Mouse (Mus musculus): ENCODE data around the gene Alpk1. TPM values are rescaled to one million over a fixed set of nuclear protein-coding genes. Genes with fewer than 3 reads are reported as not detected.

The Alpk1 gene
- polyA plus RNA-seq, 1 experiment from 2014 or later: 1.7 TPM

DNA sequence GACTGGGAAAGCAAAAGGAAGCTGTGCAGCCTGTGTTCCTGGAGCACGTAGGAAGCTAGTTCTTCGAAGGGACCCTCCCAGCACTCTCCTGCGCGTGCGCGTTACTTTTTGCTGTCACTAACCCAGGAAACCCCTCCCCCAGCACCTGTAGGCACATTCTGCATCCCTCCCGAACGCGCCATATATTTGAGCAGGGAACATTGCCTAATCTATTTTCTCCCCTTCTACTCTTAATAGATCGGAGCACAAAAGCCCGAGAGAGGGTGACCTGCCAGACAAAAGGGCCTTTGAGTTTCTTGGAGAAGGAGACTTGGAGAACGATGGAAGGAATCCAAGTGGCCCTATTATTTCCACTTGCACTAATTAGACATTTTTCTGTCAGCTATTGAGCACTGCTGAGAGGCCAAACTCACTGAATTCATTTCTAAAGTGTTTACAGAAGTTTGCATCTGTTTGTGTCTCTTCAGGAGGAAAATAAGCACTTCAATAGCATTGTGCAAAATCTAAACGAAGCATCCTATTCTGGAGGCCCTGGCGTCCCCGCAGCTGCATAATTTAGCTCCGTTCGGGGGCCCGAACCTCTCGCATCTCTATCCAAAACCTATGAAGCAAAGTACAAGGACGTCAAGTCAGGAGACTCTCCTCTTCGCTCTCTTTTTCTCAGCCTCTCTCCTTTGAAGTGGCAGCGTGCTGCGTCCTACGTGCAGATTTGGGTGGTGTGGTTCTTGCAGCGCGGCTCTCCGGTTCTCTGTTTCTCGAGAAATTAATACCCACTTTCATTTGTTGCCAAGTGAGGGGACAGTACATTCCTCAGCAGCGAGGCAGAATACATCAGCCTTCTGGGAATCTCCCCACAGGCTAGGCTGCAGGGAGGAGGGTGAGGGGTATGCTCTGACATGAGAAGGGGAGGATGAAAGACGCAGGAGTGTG is 74.5 kb downstream of the Alpk1 start:
- ATAC-seq (replicated peaks; ENCODE audit: low FRiP score, low TSS enrichment, low read depth) (no peak), DNase-seq (ENCODE audit: low spot score) (peak; percentile 59)
- 21% methylated on average over 30 of the region's 30 CpGs for WGBS
- H3K9me3 ChIP-seq (ENCODE audit: control insufficient read depth, low read length): no peaks in the 10 kb centered on the region
- no peak overlapping the region for H3K27ac ChIP-seq (ENCODE audit: low read depth)
- H3K4me3 ChIP-seq (ENCODE audit: low read depth, low read length): 0 out of 2 replicates have a peak overlapping the region, but pooled peaks have one; percentile 0
- H3K36me3 ChIP-seq (ENCODE audit: control insufficient read depth, insufficient read depth, low read length): no peaks in the 10 kb centered on the region
- peak overlapping the region; percentile 40 for H3K4me2 ChIP-seq (ENCODE audit: low read length)
- H3K27me3 ChIP-seq (replicated peaks; ENCODE audit: control insufficient read depth, insufficient read depth, low read length): no peaks in the 10 kb centered on the region
- no peak overlapping the region for H3K9ac ChIP-seq (ENCODE audit: low read length)
- H3K4me1 ChIP-seq (replicated peaks; ENCODE audit: control insufficient read depth, insufficient read depth, low read length): no peaks in the 10 kb centered on the region

GRCm38 (mm10) chr3:127705139-127705514 is 75.2 kb downstream of the Alpk1 start:
- Histone ChIP-seq H3K4me1 (replicated peaks; ENCODE audit: control insufficient read depth, insufficient read depth, low read length) (no peaks in the 10 kb centered on the region), H3K36me3 (ENCODE audit: control insufficient read depth, insufficient read depth, low read length) (no peaks in the 10 kb centered on the region), H3K9me3 (ENCODE audit: control insufficient read depth, low read length) (no peaks in the 10 kb centered on the region), H3K9ac (ENCODE audit: low read length) (no peak overlapping the region), H3K27me3 (replicated peaks; ENCODE audit: control insufficient read depth, insufficient read depth, low read length) (no peaks in the 10 kb centered on the region), H3K27ac (ENCODE audit: low read depth) (no peak overlapping the region), H3K4me2 (ENCODE audit: low read length) (peak overlapping the region; percentile 40), H3K4me3 (ENCODE audit: low read depth, low read length) (0 out of 2 replicates have a peak overlapping the region, but pooled peaks have one; percentile 0)
- DNase-seq (ENCODE audit: low spot score) (no peak), ATAC-seq (replicated peaks; ENCODE audit: low FRiP score, low TSS enrichment, low read depth) (no peak)
- WGBS: 57% methylated on average over 11 of the region's 11 CpGs

DNA sequence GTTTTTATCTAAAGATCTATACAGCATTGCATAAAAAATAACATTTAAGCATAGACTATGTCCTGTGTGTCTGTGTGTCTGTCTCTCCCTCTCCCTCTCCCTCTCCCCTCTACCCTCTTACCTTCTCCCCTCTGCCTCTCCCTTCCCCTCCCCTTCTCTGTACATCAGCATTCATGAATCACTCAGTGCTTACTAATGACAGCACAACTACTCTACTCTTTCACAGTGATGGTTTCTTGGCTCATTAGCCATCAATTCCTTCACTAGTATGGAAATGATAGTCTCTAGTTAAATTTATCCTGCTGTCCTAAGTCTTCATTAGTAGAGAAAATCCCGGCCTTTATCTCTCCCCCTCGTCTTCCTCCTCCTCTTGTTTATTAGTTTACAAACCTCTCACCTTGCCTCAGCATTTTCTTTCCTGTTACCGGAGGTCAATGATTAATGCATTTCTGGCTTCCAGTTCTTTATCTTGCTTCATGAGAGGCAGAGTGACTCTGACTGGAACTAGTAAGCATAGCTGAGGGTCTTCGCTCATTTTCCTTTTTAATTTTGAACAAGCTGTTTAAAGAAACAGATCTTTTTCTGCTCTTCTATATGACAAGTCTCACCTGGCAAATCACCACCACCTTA is 79.0 kb downstream of the Alpk1 start:
- 60% methylated on average over 4 of the region's 4 CpGs for WGBS

DNA sequence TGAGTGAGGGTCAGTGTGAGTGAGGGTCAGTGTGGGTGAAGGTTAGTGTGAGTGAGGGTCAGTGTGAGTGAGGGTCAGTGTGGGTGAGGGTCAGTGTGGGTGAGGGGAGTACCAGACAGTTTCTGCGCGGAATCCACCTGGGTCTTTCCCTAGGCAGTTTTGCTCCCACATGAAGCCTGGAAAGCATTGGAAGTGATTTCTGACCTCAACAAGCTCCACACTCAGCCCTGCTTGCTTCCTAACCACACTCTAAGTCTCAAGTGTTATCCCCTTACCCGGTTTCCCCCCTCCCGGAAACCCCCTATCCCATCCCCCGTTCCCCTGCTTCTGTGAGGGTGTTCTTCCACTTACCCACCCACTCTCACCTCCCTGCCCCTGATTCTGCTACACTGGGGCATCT is 81.7 kb downstream of the Alpk1 start:
- ATAC-seq (replicated peaks; ENCODE audit: low FRiP score, low TSS enrichment, low read depth) (no peak), DNase-seq (ENCODE audit: low spot score) (no peak)
- H3K36me3 ChIP-seq (ENCODE audit: control insufficient read depth, insufficient read depth, low read length): no peaks in the 10 kb centered on the region
- H3K27ac ChIP-seq (ENCODE audit: low read depth): no peak overlapping the region
- H3K9ac ChIP-seq (ENCODE audit: low read length): no peak overlapping the region
- 83% methylated on average over 5 of the region's 5 CpGs for WGBS
- no peaks in the 10 kb centered on the region for H3K4me1 ChIP-seq (replicated peaks; ENCODE audit: control insufficient read depth, insufficient read depth, low read length)
- H3K4me3 ChIP-seq (ENCODE audit: low read depth, low read length): no peak overlapping the region
- no peak overlapping the region for H3K4me2 ChIP-seq (ENCODE audit: low read length)
- no peaks in the 10 kb centered on the region for H3K9me3 ChIP-seq (ENCODE audit: control insufficient read depth, low read length)
- peaks cover 30% of the 10 kb centered on the region for H3K27me3 ChIP-seq (replicated peaks; ENCODE audit: control insufficient read depth, insufficient read depth, low read length)

More for the DNA sequence above, 79.0 kb downstream of the Alpk1 start:
- no peaks in the 10 kb centered on the region for H3K9me3 ChIP-seq (ENCODE audit: control insufficient read depth, low read length)
- ATAC-seq (replicated peaks; ENCODE audit: low FRiP score, low TSS enrichment, low read depth): no peak
- no peaks in the 10 kb centered on the region for H3K36me3 ChIP-seq (ENCODE audit: control insufficient read depth, insufficient read depth, low read length)
- H3K9ac ChIP-seq (ENCODE audit: low read length): no peak overlapping the region
- no peak overlapping the region for H3K4me2 ChIP-seq (ENCODE audit: low read length)
- no peak for DNase-seq (ENCODE audit: low spot score)
- H3K4me3 ChIP-seq (ENCODE audit: low read depth, low read length): no peak overlapping the region
- peaks cover 8% of the 10 kb centered on the region for H3K27me3 ChIP-seq (replicated peaks; ENCODE audit: control insufficient read depth, insufficient read depth, low read length)
- H3K27ac ChIP-seq (ENCODE audit: low read depth): no peak overlapping the region
- no peaks in the 10 kb centered on the region for H3K4me1 ChIP-seq (replicated peaks; ENCODE audit: control insufficient read depth, insufficient read depth, low read length)

DNA sequence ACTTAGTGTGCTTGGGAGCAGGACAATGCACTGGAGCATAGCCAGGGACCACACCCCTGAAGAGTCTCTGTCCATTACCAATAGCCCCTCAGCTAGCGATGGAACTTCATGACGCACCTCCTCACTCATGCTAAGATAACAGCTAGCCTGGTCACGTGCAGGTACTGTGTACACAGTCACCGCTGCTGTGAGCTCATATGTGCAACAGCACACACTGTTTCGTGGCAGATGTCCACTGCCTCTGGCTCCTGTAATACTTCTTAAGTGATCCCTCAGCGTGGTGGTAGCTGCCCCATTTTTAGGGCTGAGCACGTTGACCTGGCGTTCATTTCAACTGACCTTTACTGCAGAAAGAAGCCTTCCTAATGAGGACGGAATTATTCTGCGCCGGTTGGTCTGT is 83.8 kb downstream of the Alpk1 start:
- no peaks in the 10 kb centered on the region for H3K36me3 ChIP-seq (ENCODE audit: control insufficient read depth, insufficient read depth, low read length)
- no peak overlapping the region for H3K4me2 ChIP-seq (ENCODE audit: low read length)
- DNase-seq (ENCODE audit: low spot score) (no peak), ATAC-seq (replicated peaks; ENCODE audit: low FRiP score, low TSS enrichment, low read depth) (0 out of 2 replicates have a peak, but pooled peaks have one; percentile 40)
- H3K4me3 ChIP-seq (ENCODE audit: low read depth, low read length): no peak overlapping the region
- no peaks in the 10 kb centered on the region for H3K4me1 ChIP-seq (replicated peaks; ENCODE audit: control insufficient read depth, insufficient read depth, low read length)
- H3K27me3 ChIP-seq (replicated peaks; ENCODE audit: control insufficient read depth, insufficient read depth, low read length): peaks cover 30% of the 10 kb centered on the region
- H3K9me3 ChIP-seq (ENCODE audit: control insufficient read depth, low read length): no peaks in the 10 kb centered on the region
- H3K27ac ChIP-seq (ENCODE audit: low read depth): no peak overlapping the region
- no peak overlapping the region for H3K9ac ChIP-seq (ENCODE audit: low read length)
- 67% methylated on average over 11 of the region's 11 CpGs for WGBS

- H3K27me3 ChIP-seq (replicated peaks; ENCODE audit: control insufficient read depth, insufficient read depth, low read length): peaks cover 30% of the 10 kb centered on the region
- peak overlapping the region; percentile 28; the same call in 1 of the 2 replicates for H3K4me2 ChIP-seq (ENCODE audit: low read length)
- no peaks in the 10 kb centered on the region for H3K36me3 ChIP-seq (ENCODE audit: control insufficient read depth, insufficient read depth, low read length)
- no peak overlapping the region for H3K4me3 ChIP-seq (ENCODE audit: low read depth, low read length)
- H3K4me1 ChIP-seq (replicated peaks; ENCODE audit: control insufficient read depth, insufficient read depth, low read length): no peaks in the 10 kb centered on the region
- no peak for DNase-seq (ENCODE audit: low spot score)
- no peaks in the 10 kb centered on the region for H3K9me3 ChIP-seq (ENCODE audit: control insufficient read depth, low read length)
- no peak overlapping the region for H3K9ac ChIP-seq (ENCODE audit: low read length)
- 18% methylated on average over 43 of the region's 43 CpGs for WGBS
- ATAC-seq (replicated peaks; ENCODE audit: low FRiP score, low TSS enrichment, low read depth): no peak
- H3K27ac ChIP-seq (ENCODE audit: low read depth): no peak overlapping the region
These were observed 85.2 kb downstream of the Alpk1 start for GRCm38 (mm10) chr3:127694802-127695771.

DNA sequence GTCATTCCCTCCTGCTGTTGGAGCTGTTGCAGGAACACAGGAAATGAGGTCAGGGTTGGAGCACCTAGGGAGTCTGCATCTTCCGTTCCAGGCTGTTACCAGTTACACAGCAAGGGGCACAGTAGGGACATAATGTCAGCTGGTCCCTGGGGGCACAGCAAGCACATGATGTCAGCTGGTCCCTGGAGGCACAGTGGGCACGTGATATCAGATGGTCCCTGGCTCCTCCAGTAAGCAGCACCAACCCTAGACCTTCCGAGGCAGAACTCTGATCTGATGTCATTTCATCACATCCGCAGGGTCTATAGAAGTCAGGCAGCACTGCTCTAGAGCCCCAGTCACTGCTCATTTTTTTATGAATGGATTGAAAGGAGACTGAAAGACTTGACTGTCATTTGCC is 89.1 kb downstream of the Alpk1 start:
- H3K27ac ChIP-seq (ENCODE audit: low read depth): no peak overlapping the region
- H3K9me3 ChIP-seq (ENCODE audit: control insufficient read depth, low read length): no peaks in the 10 kb centered on the region
- H3K4me2 ChIP-seq (ENCODE audit: low read length): no peak overlapping the region
- H3K4me3 ChIP-seq (ENCODE audit: low read depth, low read length): no peak overlapping the region
- no peaks in the 10 kb centered on the region for H3K36me3 ChIP-seq (ENCODE audit: control insufficient read depth, insufficient read depth, low read length)
- H3K9ac ChIP-seq (ENCODE audit: low read length): no peak overlapping the region
- no peak for ATAC-seq (replicated peaks; ENCODE audit: low FRiP score, low TSS enrichment, low read depth)
- 70% methylated on average over 4 of the region's 4 CpGs for WGBS
- no peaks in the 10 kb centered on the region for H3K4me1 ChIP-seq (replicated peaks; ENCODE audit: control insufficient read depth, insufficient read depth, low read length)
- H3K27me3 ChIP-seq (replicated peaks; ENCODE audit: control insufficient read depth, insufficient read depth, low read length): peaks cover 21% of the 10 kb centered on the region
- no peak for DNase-seq (ENCODE audit: low spot score)

DNA sequence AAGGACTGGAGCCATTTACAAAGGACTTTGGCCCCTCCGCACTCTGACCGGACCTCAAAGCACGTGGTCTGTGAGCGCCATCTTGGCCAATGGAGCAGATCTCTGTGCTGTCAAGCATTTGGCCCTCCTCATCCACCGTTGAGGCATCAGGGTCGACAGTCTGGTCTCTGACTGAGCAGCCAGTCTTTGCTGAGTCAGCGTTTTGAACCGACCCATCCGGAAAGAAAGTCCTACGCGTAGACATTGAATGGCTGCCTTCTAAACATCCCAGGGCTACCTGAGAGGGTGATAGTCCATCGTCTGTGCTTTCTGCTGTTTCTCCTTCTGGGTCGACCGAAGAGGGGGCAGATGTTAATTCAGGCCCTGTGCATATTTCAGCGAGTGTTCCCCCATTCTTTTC is 100.6 kb downstream of the Alpk1 start:
- 92% methylated on average over 15 of the region's 15 CpGs for WGBS
- ATAC-seq (replicated peaks; ENCODE audit: low FRiP score, low TSS enrichment, low read depth): no peak
- Histone ChIP-seq H3K4me1 (replicated peaks; ENCODE audit: control insufficient read depth, insufficient read depth, low read length) (no peaks in the 10 kb centered on the region), H3K9me3 (ENCODE audit: control insufficient read depth, low read length) (no peaks in the 10 kb centered on the region), H3K4me2 (ENCODE audit: low read length) (no peak overlapping the region), H3K36me3 (ENCODE audit: control insufficient read depth, insufficient read depth, low read length) (no peaks in the 10 kb centered on the region), H3K9ac (ENCODE audit: low read length) (no peak overlapping the region), H3K4me3 (ENCODE audit: low read depth, low read length) (no peak overlapping the region), H3K27me3 (replicated peaks; ENCODE audit: control insufficient read depth, insufficient read depth, low read length) (no peaks in the 10 kb centered on the region), H3K27ac (ENCODE audit: low read depth) (no peak overlapping the region)
- DNase-seq (ENCODE audit: low spot score): no peak
